Mouse (Mus musculus): ENCODE measurements around the gene Gsdma3.
"Not testable (repeated sequence)": the region's sequence is repeated elsewhere in the genome, so short reads cannot be mapped to it uniquely, and the experiment has no call there.

Gene Gsdma3

DNA sequence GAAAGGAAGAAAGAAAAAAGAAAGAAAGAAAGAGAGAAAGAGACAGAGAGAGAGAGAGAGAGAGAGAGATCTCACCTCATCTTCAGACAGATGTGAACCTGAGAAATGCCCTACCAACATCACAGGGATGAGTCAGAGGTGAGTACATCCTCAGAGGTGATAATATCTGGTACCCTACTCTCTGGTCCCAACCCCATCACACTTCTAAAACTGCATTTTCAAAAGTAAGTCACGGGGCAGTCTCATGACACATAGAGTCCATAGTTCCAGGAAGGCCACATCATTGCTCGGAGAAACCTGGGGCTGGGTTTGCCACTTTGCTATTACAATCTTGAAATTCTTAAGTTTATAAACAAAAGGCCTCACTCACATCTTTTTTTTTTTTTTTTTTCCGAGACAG is 30.2 kb upstream of the Gsdma3 start:
- DNase-seq (ENCODE audit: low spot score in 2 of 2): no peak

DNA sequence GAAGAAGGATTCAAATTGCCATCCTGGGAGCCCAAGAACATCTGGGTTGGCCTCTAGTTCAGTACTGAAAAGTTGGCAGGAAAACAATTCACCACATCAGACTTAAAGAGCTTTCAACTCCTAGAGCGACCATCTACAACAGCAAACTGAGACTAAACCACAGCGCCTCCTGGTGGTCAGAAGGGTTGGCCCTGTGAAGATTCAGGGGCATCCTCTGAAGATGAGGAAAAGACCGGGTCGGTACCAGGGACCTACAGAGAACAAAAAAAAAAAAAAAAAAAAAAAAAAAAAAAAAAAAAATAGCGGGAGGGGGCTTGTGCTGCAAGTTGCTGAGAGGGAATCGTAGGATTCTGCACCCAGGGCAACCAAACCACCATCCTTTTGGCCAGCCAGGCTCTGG is 28.8 kb upstream of the Gsdma3 start:
- peak in 1 of 2 experiments; percentile 49 for DNase-seq (ENCODE audit: low spot score in 2 of 2)

DNA sequence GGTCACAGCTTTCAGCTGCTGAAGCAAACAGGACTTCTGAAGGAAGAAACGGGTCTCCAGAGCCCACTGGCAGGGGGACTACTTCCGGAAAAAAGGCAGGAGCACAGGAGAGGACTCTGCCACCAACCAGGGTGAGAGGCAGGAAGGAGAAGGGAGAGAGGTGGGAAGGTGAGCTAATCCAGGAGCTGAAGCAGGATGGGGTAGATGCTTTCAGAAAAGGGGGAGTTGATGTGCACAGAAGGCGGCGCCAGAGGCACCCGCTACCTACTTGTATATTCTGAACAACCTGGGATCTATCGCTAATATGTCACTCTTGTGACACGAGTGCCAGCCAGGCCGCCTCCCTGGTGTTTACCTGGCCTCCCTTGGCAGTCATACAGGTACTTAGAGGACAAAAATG is 28.2 kb upstream of the Gsdma3 start, which contains the start of gene Lrrc3c:
Lrrc3c (plus strand) TSS at position 301 of the 400 bp plus-strand sequence.
- DNase-seq (ENCODE audit: low spot score in 2 of 2): no peak

DNA sequence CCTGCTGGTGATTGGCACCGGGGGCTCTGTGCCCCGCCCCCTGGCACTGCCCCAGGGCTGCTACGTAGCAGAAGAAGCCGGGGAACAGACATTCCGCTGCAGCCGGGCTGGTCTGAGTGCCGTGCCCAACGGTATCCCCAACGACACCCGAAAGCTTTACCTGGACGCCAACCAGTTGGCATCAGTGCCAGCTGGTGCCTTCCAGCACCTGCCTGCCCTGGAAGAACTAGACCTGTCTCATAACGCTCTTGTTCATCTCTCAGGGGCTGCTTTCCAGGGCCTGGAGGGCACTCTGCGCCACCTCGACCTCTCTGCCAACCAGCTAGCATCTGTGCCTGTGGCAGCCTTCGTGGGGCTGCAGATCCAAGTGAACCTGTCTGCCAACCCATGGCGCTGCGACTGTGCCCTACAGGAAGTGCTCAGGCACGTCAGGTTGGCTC is 27.3 kb upstream of the Gsdma3 start:
- peak in 1 of 2 experiments; percentile 56 for DNase-seq (ENCODE audit: low spot score in 2 of 2)

DNA sequence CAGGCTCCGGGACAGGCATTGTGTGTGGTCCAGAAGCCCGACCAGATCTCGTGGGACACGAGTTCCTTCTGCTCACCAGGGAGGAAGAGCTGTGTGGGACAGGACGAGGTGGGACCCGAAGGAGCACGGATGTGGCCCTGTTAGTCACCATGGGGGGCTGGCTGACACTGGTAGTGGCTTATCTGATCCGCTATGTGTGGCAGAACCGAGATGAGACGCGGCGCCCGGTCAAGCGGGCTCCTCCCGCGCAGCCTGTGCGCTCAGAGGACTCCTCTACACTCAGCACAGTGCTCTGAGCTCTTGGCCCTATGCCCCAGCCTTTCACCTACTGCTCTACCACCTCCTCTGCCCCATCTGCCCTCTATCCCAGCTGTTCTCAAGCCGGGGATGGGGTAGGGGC is 26.9 kb upstream of the Gsdma3 start:
- DNase-seq (ENCODE audit: low spot score in 2 of 2): no peak

DNA sequence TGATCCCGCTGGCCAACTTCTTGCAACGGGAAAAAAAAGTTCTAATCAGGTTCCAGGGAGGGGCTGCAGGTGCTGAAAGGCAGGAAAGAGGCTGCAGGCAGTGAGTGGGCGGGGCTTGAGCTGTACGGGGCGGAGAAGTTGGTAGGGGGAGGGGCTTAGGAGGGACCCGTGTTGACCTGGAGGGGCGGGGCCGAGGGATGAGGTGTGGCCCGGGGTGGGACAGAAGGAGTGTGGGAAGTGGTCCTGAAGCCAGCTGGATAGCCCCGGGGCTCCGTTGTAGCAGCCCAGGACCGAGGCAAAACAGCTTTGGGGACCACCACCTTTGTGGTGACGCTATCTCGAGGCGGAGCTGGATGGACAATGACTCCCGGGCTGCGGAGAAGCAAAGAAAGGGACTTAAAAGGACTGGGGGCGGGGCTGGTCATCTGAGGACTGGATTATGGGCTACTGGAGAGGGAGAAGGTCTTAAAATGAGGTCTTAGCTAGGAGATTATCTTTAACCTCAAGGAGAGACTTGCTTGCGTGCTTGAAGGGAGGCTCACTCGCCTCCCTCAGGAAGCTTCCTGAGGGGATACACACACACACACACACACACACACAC is 24.0 kb upstream of the Gsdma3 start:
- DNase-seq (ENCODE audit: low spot score in 2 of 2): no peak

DNA sequence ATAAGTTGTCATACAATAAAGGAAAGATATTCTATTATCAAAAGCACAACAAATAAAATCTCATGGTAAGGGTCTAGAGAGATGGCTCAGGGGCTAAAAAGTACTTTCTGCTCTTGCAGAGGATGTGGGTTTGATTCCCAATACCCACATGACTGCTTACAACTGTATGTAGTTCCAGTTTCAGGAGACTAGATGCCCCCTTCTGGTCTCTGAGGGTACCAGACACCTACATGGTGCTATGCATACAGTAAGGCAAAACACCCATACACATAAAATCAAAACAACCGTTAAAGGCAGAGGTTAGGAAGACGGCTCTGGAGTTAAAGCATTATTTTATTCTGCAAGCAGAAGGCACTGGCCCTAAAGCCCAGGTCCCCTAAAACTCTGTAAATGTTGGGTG is 22.2 kb upstream of the Gsdma3 start:
- no peak for DNase-seq (ENCODE audit: low spot score in 2 of 2)

DNA sequence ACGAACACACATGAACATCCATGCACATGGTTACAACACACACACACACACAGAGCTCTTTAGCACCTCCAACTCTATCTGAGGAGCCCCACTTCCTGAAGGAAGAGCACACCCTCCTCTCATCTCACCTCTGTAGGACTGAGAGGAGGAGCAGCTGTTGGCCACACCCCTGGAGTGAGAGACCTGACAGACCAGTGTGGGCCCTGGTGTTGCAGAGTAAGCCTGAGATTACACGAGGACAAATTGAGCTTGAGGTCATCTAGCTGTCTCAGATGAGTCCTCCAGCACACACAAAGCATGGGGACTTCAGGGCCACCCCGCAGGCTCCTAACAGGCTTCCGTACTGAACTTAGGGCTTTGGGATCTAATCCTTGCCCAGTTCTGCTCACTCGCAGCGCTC is 21.2 kb upstream of the Gsdma3 start:
- not testable (repeated sequence) for DNase-seq (ENCODE audit: low spot score in 2 of 2)

DNA sequence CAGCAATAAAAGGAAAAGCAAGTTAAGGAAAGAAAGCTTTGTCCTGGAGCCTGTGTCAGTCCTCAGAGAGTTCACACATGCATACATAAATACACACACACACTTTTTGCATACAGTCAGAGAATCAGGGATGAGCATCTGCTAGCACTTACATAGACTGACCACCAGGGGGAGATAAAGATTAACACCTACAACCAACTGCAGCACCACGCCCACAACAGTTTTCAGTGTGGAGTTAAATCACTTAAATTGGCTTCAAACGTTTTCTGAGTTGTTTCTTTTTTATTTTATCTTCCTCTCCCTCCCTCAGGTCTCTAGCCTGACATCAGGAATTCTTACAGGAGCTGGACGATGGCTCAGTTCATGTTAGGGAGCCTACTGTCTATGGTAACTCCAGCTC is 19.4 kb upstream of the Gsdma3 start:
- no peak for DNase-seq (ENCODE audit: low spot score in 2 of 2)

DNA sequence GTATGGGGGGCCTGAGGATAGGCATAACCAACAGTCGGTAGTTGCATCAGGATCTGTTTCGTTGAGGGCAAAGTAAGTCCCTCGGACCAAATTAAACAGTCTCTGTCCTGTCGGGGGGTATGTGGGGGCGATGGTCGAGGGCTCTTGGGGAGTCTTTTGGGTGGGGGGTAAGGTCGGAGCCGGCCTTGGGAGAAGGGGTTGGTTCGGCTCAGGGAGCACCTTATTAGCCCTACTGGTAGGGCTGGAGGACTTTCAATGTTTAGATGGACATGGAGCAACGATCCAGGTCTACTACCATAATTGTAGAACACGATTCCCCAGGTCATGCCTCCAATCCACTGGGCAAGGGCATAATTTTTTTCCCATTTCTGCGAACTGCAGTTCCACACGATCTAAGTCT is 5.4 kb upstream of the Gsdma3 start:
- DNase-seq (ENCODE audit: low spot score in 2 of 2): no peak

DNA sequence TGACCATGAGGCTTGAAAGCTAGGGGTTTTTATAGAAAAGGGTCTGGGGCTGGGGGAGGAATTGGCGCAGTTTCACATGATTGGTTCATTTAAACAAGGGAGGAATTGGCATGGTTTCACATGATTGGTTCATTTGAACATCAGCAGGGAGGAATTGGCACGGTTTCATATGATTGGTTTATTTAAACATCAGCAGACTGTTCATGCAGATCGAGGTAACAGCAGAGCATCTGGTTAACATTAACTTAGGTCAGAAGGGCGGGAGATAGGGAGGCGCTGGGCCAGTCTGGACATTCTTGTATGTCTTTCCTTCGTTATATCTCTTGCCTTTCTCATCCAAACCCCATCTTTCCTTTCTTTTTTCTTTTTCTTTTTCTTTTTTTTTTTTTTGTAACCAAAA is 2.2 kb upstream of the Gsdma3 start:
- not testable (repeated sequence) for DNase-seq (ENCODE audit: low spot score in 2 of 2)

DNA sequence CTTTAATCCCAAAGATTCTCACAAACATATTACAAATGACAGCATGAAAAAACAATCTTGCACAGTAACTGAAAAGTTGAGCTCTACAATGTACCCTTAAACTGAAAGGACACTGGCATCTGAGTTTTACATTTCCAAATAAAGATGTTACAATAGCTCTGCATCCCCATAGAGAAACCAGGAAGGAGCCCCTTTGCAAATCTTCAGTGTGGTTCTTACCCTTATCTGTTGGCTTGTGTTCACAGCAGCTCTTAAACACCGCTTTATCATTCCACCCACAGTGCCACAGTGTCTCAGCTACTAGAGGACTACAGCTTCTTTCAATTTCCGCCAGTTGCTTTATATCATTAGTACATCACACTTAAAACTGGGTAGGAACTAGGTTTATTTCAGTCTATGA is 1.8 kb upstream of the Gsdma3 start:
- not testable (repeated sequence) for DNase-seq (ENCODE audit: low spot score in 2 of 2)

DNA sequence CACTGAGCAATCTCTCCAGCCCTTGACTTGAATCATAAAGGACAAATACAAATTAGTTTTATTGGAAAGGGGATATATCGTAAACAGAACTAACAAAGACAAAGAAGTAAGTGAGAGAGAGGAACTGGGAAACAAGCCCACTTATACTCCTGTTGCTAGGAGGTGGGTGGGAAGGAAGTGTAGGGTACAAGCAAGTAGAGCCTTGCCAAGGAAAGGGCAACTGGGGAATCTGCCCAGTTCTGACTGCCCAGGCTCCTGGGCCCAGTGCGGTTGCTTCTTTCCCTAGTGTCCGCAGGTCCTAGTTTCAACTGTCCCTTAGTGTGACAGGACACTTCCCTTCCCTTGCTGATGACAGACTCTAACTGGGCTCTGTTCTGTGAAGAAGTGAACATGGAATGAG is 2.5 kb downstream of the Gsdma3 start:
- DNase-seq (ENCODE audit: low spot score in 2 of 2): no peak

DNA sequence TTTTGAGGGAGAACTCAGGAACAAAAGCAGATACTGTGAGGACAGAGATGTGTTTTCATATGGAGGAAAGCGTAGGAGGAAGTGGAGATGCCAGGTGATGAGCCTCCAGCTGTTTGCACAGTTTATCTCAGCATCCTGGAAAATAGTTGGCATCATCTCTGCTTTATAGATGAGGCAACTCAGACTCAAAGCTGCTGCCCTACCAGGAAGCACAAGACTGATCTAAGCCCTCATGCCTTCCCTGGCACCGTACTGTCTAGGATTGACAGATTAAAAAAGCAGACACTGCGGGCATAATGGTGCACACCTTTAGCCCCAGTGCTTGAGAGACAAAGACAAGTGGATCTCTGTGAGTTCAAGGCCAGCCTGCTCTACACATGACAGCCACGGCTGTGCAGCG is 4.5 kb downstream of the Gsdma3 start:
- no peak for DNase-seq (ENCODE audit: low spot score in 2 of 2)

DNA sequence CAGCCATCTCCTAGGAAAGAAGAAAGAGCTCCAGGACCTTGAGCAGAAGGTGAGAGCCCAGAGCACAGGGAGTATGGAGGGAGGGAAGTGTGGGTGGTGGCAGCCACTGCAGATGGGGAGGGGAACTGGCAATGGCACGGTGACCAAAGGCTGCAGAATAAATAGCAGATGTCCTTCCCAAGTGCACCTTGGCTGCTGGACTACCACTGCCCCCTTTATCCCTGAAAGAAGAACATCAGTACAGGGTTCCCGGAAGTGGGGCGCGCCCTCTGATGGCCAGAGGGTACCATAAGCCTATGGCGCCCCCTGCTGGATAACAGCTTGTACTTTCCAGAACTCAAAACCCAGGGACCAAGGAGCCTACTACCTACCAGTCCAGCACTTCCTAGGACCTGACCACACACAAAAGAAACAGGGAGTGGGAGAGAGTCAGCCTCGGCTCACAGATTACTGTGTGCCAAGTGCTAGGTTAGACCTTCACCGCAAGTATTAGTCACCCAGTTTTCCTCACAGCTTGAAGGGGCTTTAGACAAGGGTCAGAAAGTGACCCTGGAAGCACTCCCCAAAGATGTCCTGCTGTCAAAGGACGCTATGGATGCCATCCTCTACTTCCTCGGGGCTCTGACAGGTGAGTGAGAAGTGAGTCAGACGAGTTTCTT is 9.3 kb downstream of the Gsdma3 start:
- DNase-seq (ENCODE audit: low spot score in 2 of 2): peak in 1 of 2 experiments; percentile 12

DNA sequence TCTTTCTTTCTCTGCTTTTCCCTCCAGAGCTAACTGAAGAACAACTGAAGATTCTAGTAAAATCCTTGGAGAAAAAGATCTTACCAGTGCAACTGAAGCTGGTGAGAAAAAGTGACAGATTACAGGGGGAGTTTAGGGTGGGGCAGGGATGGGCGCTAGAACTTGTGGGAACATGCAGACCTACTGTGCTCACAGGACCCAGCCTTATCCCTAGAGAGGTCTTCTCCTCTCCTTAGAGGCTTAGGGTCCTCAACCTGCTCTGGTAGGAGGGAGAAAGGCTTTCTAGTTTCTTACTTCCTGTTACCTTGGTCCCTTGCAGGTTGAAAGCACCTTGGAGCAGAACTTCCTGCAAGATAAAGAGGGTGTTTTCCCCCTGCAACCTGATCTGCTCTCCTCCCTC is 11.3 kb downstream of the Gsdma3 start:
- no peak for DNase-seq (ENCODE audit: low spot score in 2 of 2)

DNA sequence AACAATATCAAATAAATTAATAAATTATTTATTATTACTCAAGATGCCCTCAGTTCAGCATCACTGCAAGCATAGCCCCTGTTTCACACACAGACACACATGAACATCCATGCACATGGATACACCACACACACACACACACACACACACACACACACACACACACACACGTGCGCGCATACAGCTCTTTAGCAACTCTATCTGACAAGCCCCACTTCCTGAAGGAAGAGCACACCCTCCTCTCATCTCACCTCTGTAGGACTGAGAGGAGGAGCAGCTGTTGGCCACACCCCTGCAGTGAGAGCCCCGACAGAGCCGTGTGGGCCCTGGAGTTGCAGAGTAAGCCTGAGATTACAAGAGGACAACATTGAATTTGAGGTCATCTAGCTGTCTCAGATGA is 13.9 kb downstream of the Gsdma3 start:
- no peak for DNase-seq (ENCODE audit: low spot score in 2 of 2)

DNA sequence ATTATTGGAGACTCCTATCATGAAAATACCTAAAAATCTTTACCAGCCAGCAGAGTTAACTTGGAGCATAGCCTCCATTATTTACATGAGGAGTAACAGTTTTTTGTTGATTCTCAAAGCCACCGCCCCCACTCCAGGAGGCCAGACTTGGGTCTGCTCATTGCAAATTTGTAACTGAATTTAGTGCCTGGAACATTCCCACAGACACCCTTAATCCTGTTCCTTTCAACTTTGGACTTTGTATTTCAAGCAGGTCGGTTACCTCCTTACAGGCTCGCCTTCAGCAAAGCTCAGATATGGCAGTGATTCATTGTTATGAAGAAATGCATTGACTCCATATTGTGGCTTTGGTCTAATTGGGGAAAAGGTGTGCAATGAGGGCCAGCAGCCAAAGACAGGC is 18.6 kb downstream of the Gsdma3 start:
- no peak for DNase-seq (ENCODE audit: low spot score in 2 of 2)

DNA sequence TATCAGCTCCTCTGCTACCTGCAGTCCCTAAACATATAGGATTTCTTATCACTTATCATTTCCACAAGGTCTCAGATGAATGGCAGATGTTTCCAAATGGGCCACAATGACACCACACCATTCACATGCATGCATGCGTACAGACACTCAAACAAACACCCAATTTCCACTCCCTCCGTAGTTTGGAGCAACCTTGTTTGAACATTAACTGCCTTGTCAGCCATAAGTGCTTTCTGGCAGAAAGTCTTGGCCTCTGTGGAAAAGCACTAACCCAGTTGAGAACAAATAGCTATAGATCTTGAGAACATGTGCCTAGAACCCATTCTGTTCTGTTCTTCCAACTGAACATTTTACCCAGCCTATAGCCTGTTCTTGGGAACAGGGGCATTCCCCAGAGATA is 19.8 kb downstream of the Gsdma3 start:
- no peak for DNase-seq (ENCODE audit: low spot score in 2 of 2)

DNA sequence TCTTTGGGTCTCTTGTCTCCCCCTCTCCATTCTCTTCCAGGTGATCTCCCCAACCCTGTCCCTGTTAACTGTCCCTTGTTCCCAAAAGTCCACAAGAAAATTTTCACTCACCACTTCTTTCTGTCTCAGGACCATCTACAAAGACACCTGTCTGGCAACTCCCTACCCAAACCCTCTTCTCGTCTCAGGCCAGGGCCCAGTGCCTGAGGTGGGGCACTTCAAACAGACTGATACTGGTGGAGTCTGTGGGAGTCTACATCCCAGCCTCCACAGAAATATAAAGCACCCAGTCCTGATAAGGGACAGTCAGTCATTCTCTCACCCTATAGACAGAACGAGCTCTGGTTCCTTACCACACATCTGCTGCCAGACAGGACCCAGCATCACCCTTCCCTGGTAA is 20.3 kb downstream of the Gsdma3 start, which contains the start of gene Gsdma2:
Gsdma2 (plus strand) TSS at position 301 of the 400 bp plus-strand sequence.
- no peak for DNase-seq (ENCODE audit: low spot score in 2 of 2)

DNA sequence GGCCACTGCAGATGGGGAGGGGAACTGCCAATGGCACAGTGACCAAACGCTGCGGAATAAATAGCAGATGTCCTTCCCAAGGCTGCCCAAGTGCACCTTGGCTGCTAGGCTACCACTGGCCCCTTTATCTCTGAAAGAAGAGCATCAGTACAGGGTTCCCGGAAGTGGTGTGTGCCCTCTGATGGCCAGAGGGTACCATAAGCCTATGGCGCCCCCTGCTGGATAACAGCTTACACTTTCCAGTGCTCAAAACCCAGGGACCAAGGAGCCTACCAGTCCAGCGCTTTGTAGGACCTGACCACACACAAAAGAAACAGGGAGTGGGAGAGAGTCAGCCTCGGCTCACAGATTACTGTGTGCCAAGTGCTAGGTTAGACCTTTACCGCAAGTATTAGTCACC is 28.9 kb downstream of the Gsdma3 start:
- DNase-seq (ENCODE audit: low spot score in 2 of 2): peak in 1 of 2 experiments; percentile 44

DNA sequence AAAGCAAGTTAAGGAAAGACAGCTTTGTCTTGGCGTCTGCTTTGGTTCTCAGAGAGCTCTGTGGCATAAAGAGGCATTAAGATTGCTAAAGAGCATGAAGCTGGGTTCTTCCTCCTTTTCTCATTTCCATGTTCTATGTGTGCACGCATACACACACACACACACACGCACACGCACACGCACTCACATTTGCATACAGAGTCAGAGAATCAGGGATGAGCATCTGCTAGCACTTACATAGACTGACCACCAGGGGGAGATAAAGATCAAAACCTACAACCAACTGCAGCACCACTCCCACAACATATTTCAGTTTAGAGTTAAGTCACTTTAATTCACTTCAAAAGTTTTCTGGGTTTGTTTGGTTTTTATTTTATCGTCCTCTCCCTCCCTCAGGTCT is 34.4 kb downstream of the Gsdma3 start:
- peak in 1 of 2 experiments; percentile 22 for DNase-seq (ENCODE audit: low spot score in 2 of 2)

DNA sequence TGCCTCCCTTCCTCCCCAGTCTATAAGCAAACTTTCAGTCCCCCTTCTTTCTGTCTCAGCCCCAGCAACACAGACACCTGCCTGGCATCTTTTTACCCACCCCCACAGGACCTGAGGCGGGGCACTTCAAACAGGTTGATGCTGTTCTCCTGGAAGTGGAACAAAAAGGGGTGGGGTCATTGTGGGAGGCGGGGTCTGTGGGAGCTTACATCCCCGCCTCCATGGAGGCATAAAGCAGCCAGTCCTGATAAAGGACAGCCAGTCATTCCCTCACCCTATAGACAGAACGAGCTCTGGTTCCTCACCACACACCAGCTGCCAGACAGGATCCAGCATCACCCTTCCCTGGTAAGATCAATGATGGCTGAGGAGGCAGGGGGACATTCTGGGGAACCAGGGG is 37.9 kb downstream of the Gsdma3 start, which contains the start of gene Gsdma:
Gsdma (plus strand) TSS at position 261 of the 400 bp plus-strand sequence.
- DNase-seq (ENCODE audit: low spot score in 2 of 2): no peak
